Mouse (Mus musculus): ENCODE results near the gene Nfil3. TPM values are rescaled to one million over a fixed set of nuclear protein-coding genes. Genes with fewer than 3 reads are reported as not detected.

The Nfil3 gene
- polyA plus RNA-seq (2014; fragmentation: Nextera tagmentation; extraction: Ambion mirVana), result 25.8 and 26.6 TPM in 2 replicates

- H3K9me3 ChIP-seq (ENCODE audit: control insufficient read depth, low read depth, low read length), result no peaks in the 10 kb centered on the region
- H3K4me2 ChIP-seq (replicated peaks; ENCODE audit: low read depth, low read length), result peak within 1 kb of the TSS; percentile 99
- WGBS, result under 1% methylated on average over 47 of the region's 79 CpGs
- peaks cover 12% of the 10 kb centered on the region for H3K4me1 ChIP-seq (ENCODE audit: control insufficient read depth, insufficient read depth, low read length)
- H3K27ac ChIP-seq (ENCODE audit: low read length), result peak within 1 kb of the TSS; percentile 92
- peak; percentile 88 for ATAC-seq (ENCODE audit: insufficient number of reproducible peaks, insufficient read depth, low FRiP score, low read depth)
- H3K27me3 ChIP-seq (ENCODE audit: control insufficient read depth, insufficient read depth, low read length), result peaks cover 4% of the 10 kb centered on the region; the same call in 1 of the 2 replicates
- peak within 1 kb of the TSS; percentile 92 for H3K9ac ChIP-seq (replicated peaks; ENCODE audit: low read depth, low read length)
- no peaks in the 10 kb centered on the region for H3K36me3 ChIP-seq (ENCODE audit: control insufficient read depth, insufficient read depth, low read length)
- peak within 1 kb of the TSS; percentile 84 for H3K4me3 ChIP-seq (ENCODE audit: low read depth, low read length)
Measured at GRCm38 (mm10) chr13:52980951-52981421, at the start of gene Nfil3. Gene Nfil3 (minus strand): TSS chr13:52981073.

DNA sequence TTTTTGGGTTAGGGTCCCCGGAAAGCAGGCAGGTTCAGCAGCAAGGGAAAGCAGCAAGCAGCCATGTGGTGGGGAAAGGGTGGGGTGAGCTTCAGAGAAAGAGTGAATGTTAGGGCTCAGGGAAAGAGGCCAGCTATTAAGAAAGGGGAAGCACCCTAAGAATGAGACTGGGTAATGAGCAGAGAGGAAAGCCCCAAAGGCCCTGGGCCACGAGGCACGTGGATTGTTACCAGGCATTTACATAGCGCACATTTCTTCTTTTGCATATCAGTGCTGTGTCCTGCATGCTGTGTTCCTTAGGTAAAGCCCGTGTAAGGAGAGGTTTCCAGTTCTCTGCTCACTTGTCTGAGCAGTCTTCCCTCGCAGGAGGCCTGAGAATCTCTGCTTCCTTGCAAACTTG, 43.4 kb upstream of the Nfil3 start:
- ATAC-seq (ENCODE audit: insufficient number of reproducible peaks, insufficient read depth, low FRiP score, low read depth), result no peak
- Histone ChIP-seq H3K9me3 (ENCODE audit: control insufficient read depth, low read depth, low read length) (no peaks in the 10 kb centered on the region), H3K27ac (ENCODE audit: low read length) (no peak overlapping the region), H3K36me3 (ENCODE audit: control insufficient read depth, insufficient read depth, low read length) (no peaks in the 10 kb centered on the region), H3K27me3 (ENCODE audit: control insufficient read depth, insufficient read depth, low read length) (no peaks in the 10 kb centered on the region), H3K4me2 (replicated peaks; ENCODE audit: low read depth, low read length) (no peak overlapping the region), H3K9ac (replicated peaks; ENCODE audit: low read depth, low read length) (no peak overlapping the region), H3K4me3 (ENCODE audit: low read depth, low read length) (no peak overlapping the region), H3K4me1 (ENCODE audit: control insufficient read depth, insufficient read depth, low read length) (no peaks in the 10 kb centered on the region)
- 50% methylated on average over 6 of the region's 6 CpGs for WGBS

GRCm38 (mm10) chr13:53020282-53020681, 39.4 kb upstream of the Nfil3 start:
- Histone ChIP-seq H3K27me3 (ENCODE audit: control insufficient read depth, insufficient read depth, low read length) (no peaks in the 10 kb centered on the region), H3K4me2 (replicated peaks; ENCODE audit: low read depth, low read length) (no peak overlapping the region), H3K9ac (replicated peaks; ENCODE audit: low read depth, low read length) (no peak overlapping the region), H3K36me3 (ENCODE audit: control insufficient read depth, insufficient read depth, low read length) (no peaks in the 10 kb centered on the region), H3K9me3 (ENCODE audit: control insufficient read depth, low read depth, low read length) (no peaks in the 10 kb centered on the region), H3K4me1 (ENCODE audit: control insufficient read depth, insufficient read depth, low read length) (no peaks in the 10 kb centered on the region), H3K27ac (ENCODE audit: low read length) (no peak overlapping the region), H3K4me3 (ENCODE audit: low read depth, low read length) (no peak overlapping the region)
- ATAC-seq (ENCODE audit: insufficient number of reproducible peaks, insufficient read depth, low FRiP score, low read depth), result no peak
- WGBS, result 80% methylated on average over 3 of the region's 3 CpGs

- 76% methylated on average over 9 of the region's 9 CpGs for WGBS
- Histone ChIP-seq H3K9me3 (ENCODE audit: control insufficient read depth, low read depth, low read length) (no peaks in the 10 kb centered on the region), H3K4me2 (replicated peaks; ENCODE audit: low read depth, low read length) (no peak overlapping the region), H3K36me3 (ENCODE audit: control insufficient read depth, insufficient read depth, low read length) (no peaks in the 10 kb centered on the region), H3K27ac (ENCODE audit: low read length) (no peak overlapping the region), H3K4me1 (ENCODE audit: control insufficient read depth, insufficient read depth, low read length) (no peaks in the 10 kb centered on the region), H3K4me3 (ENCODE audit: low read depth, low read length) (no peak overlapping the region), H3K9ac (replicated peaks; ENCODE audit: low read depth, low read length) (no peak overlapping the region), H3K27me3 (ENCODE audit: control insufficient read depth, insufficient read depth, low read length) (no peaks in the 10 kb centered on the region)
- no peak for ATAC-seq (ENCODE audit: insufficient number of reproducible peaks, insufficient read depth, low FRiP score, low read depth)
Measured at GRCm38 (mm10) chr13:53019532-53019931, 38.7 kb upstream of the Nfil3 start.

DNA sequence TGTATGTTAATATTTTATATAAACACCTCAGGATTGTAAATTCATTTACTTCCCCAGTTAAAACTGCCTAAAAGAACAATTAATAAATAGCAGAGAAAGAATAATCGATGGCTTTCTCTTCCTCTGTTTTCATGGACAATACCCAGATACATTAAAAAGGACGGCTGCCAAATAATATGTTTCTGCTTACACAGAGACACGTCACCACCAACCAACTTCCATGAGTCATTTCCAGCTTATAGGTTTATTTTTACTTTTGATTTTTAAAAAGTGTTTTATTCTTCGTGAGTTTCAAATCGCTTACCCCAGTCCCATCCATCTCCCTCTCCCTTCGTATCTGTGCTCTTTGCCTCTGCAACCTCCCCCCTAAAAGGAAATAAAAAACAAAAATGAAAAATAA, 38.1 kb upstream of the Nfil3 start:
- H3K27me3 ChIP-seq (ENCODE audit: control insufficient read depth, insufficient read depth, low read length), result no peaks in the 10 kb centered on the region
- ATAC-seq (ENCODE audit: insufficient number of reproducible peaks, insufficient read depth, low FRiP score, low read depth), result no peak
- no peaks in the 10 kb centered on the region for H3K36me3 ChIP-seq (ENCODE audit: control insufficient read depth, insufficient read depth, low read length)
- no peaks in the 10 kb centered on the region for H3K4me1 ChIP-seq (ENCODE audit: control insufficient read depth, insufficient read depth, low read length)
- H3K4me3 ChIP-seq (ENCODE audit: low read depth, low read length), result no peak overlapping the region
- WGBS, result 88% methylated on average over 6 of the region's 6 CpGs
- no peak overlapping the region for H3K9ac ChIP-seq (replicated peaks; ENCODE audit: low read depth, low read length)
- no peak overlapping the region for H3K27ac ChIP-seq (ENCODE audit: low read length)
- no peaks in the 10 kb centered on the region for H3K9me3 ChIP-seq (ENCODE audit: control insufficient read depth, low read depth, low read length)
- no peak overlapping the region for H3K4me2 ChIP-seq (replicated peaks; ENCODE audit: low read depth, low read length)

GRCm38 (mm10) chr13:53017983-53018382, 37.1 kb upstream of the Nfil3 start:
- no peak overlapping the region for H3K9ac ChIP-seq (replicated peaks; ENCODE audit: low read depth, low read length)
- H3K9me3 ChIP-seq (ENCODE audit: control insufficient read depth, low read depth, low read length), result no peaks in the 10 kb centered on the region
- no peaks in the 10 kb centered on the region for H3K36me3 ChIP-seq (ENCODE audit: control insufficient read depth, insufficient read depth, low read length)
- no peaks in the 10 kb centered on the region for H3K4me1 ChIP-seq (ENCODE audit: control insufficient read depth, insufficient read depth, low read length)
- H3K27me3 ChIP-seq (ENCODE audit: control insufficient read depth, insufficient read depth, low read length), result no peaks in the 10 kb centered on the region
- no peak for ATAC-seq (ENCODE audit: insufficient number of reproducible peaks, insufficient read depth, low FRiP score, low read depth)
- no peak overlapping the region for H3K4me3 ChIP-seq (ENCODE audit: low read depth, low read length)
- H3K27ac ChIP-seq (ENCODE audit: low read length), result no peak overlapping the region
- 58% methylated on average over 6 of the region's 6 CpGs for WGBS
- no peak overlapping the region for H3K4me2 ChIP-seq (replicated peaks; ENCODE audit: low read depth, low read length)

- 75% methylated on average over 6 of the region's 6 CpGs for WGBS
- Histone ChIP-seq H3K4me3 (ENCODE audit: low read depth, low read length) (no peak overlapping the region), H3K4me1 (ENCODE audit: control insufficient read depth, insufficient read depth, low read length) (peaks cover 3% of the 10 kb centered on the region; the same call in 1 of the 2 replicates), H3K9ac (replicated peaks; ENCODE audit: low read depth, low read length) (no peak overlapping the region), H3K4me2 (replicated peaks; ENCODE audit: low read depth, low read length) (no peak overlapping the region), H3K9me3 (ENCODE audit: control insufficient read depth, low read depth, low read length) (no peaks in the 10 kb centered on the region), H3K27me3 (ENCODE audit: control insufficient read depth, insufficient read depth, low read length) (no peaks in the 10 kb centered on the region), H3K36me3 (ENCODE audit: control insufficient read depth, insufficient read depth, low read length) (no peaks in the 10 kb centered on the region), H3K27ac (ENCODE audit: low read length) (no peak overlapping the region)
- ATAC-seq (ENCODE audit: insufficient number of reproducible peaks, insufficient read depth, low FRiP score, low read depth), result no peak
Measured at GRCm38 (mm10) chr13:53017117-53017516, 36.2 kb upstream of the Nfil3 start.

DNA sequence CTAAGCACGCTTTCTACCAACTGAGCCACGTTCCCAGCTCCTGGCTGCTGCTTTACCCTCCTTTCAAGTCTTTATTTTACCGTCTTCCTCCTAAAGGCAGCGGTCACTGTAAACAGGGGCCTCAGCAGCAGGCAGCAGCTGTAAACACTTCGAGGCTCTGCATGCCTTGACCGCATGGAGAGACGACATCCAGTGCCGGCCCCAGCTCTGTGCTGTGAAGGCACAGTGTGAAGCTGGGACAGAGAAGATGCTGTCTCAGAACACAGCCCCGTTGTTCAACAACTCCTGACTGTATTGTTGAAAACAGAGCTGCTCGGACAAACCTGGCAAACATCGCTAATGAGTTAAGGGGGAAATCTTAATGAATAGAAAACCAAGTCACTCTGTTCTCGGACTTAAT, 30.6 kb upstream of the Nfil3 start:
- Histone ChIP-seq H3K27me3 (ENCODE audit: control insufficient read depth, insufficient read depth, low read length) (no peaks in the 10 kb centered on the region), H3K4me2 (replicated peaks; ENCODE audit: low read depth, low read length) (no peak overlapping the region), H3K36me3 (ENCODE audit: control insufficient read depth, insufficient read depth, low read length) (no peaks in the 10 kb centered on the region), H3K9ac (replicated peaks; ENCODE audit: low read depth, low read length) (no peak overlapping the region), H3K9me3 (ENCODE audit: control insufficient read depth, low read depth, low read length) (no peaks in the 10 kb centered on the region), H3K27ac (ENCODE audit: low read length) (no peak overlapping the region), H3K4me3 (ENCODE audit: low read depth, low read length) (no peak overlapping the region), H3K4me1 (ENCODE audit: control insufficient read depth, insufficient read depth, low read length) (peaks cover 19% of the 10 kb centered on the region; the same call in 1 of the 2 replicates)
- no peak for ATAC-seq (ENCODE audit: insufficient number of reproducible peaks, insufficient read depth, low FRiP score, low read depth)
- 22% methylated on average over 12 of the region's 12 CpGs for WGBS
